Mouse (Mus musculus) retina, adult 2 months (tissue): ENCODE results near the gene Dnmt1.
A peak's percentile ranks its signal among the peaks of the same experiment; 100 is the strongest.

Source experiments
- DNase-seq: peaks from one replicate; pipeline ENCODE4 v3.0.0-alpha.2; 2012; ENCODE audit warnings: low read depth, low spot score

Dnmt1 gene

DNA sequence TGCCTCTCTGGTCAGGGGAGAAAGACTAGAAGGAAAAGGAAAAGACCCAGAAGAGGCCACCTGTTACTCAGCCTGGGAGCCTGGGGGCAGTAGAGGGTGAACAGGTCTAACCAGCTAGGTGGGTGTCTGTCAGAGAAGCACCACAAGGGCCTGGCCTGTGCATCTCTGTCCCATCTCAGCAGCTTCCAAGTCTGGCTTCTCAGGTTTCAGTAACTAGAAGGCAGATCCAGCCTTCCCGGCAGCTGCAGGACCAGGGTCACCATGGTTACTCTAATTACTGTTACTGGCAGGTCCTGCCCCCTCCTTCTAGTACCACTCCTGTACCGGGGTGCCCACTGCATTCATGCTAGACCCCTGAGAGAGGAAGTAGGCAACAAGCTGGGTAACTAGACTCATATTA lies 15.8 kb downstream of the Dnmt1 start:
- no peak for DNase-seq

DNA sequence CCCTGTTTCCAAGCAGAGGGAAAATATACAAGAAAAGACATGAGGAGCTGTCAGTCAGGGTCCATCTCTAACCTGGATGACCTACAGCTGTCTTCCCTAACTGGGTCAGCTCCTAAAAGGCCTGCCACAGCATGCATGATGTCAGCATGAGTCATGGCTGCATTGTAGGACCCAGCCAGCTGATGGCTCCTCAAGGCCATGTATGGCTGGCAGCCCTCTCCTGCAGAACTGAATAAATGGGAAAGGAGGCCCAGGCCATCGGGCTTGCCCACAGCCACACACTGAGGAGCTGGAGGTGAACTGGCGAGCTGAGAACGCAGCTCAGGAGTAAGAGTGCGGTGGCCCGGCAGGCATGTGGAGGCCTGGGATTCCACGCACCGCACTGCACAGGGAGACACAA lies 16.3 kb downstream of the Dnmt1 start:
- DNase-seq: no peak

DNA sequence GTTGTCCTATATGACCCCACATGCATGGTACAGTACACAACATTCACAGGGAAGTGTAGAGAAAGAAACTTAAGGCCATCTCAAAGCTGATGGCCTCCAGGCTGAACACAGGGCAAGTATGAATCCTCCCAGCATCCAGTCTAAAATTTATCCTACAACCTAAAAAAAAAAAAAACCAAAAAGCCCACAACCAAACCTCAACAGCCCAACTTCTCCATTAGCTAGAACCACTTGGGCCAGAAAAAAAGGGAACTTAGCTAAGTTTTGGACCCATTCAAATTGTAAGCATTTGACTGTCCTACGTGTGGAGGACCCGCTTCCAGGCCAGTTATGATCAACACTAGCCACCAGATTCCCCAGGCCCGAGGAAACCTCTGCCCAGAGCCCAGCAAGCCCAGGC lies 36.4 kb downstream of the Dnmt1 start:
- DNase-seq: no peak

DNA sequence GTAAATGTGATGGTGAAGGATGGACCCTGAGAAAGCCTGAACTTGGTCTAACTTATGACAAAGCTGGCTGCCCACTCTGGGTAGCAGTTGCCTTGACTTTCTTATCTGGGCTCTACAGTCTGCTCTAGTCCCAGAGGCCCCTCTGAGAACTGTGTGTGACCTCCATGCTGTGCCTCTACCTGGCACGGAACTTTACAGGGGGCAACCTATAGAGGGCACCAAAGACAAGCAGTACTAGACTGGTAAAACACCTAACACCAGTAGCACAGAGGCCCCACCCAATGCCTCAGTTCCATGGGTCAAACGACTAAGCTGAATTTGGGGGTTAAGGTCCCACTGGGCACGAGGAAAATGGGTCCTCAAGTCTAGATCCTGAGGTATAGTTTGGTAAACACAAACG lies 43.5 kb downstream of the Dnmt1 start:
- DNase-seq: no peak

DNA sequence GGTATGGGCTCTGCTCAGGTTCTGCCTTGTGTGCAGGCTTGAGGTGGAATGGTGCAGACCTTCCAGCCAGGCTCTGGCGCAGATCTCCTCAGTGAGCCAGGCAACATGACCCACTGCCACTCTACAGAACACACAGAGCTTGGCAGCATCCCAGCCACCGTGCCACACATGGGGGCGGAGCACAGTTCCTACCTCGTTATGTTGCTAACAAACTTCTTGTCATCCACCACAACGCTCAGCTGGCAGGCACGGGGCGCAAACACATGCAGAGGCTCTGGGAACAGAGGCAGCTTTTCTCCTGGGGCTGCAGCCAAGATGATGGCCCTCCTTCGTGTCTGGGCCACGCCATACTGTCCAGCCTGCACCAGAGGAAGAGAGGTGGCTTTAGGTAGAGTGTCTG lies 49.7 kb downstream of the Dnmt1 start:
- no peak for DNase-seq

- DNase-seq: no peak
Observed at GRCm38 (mm10) chr9:20902174-20902491, 57.6 kb downstream of the Dnmt1 start.

GRCm38 (mm10) chr9:20901466-20902173 lies 58.1 kb downstream of the Dnmt1 start:
- no peak for DNase-seq

GRCm38 (mm10) chr9:20898511-20899073 lies 61.1 kb downstream of the Dnmt1 start, which contains the start of gene Eif3g:
Eif3g (minus strand) TSS chr9:20898623.
- peak; percentile 78 for DNase-seq

- DNase-seq: no peak
Observed at GRCm38 (mm10) chr9:20897736-20898510, 61.8 kb downstream of the Dnmt1 start.

GRCm38 (mm10) chr9:20895382-20895781 lies 64.3 kb downstream of the Dnmt1 start:
- no peak for DNase-seq

DNA sequence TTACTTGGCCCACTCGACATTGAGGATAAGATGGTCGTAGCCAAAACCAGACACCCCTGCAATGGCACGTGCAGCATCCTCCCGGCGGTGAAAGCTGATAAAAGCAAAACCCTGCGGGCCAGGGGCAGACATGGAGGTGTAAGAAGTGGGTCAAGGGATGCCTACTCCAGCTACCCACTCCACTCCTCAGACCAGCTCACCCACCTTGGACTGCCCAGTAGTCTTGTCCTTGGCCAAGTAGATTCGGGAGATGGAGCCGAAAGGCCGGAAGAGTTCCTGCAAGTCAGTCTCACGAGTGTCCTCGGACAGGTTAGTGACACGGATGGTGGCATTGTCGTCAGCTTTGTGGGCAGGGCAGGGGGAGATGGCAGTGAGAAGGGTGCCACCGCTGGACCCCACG lies 65.1 kb downstream of the Dnmt1 start:
- DNase-seq: no peak

GRCm38 (mm10) chr9:20893590-20894343 lies 65.9 kb downstream of the Dnmt1 start:
- no peak for DNase-seq

DNA sequence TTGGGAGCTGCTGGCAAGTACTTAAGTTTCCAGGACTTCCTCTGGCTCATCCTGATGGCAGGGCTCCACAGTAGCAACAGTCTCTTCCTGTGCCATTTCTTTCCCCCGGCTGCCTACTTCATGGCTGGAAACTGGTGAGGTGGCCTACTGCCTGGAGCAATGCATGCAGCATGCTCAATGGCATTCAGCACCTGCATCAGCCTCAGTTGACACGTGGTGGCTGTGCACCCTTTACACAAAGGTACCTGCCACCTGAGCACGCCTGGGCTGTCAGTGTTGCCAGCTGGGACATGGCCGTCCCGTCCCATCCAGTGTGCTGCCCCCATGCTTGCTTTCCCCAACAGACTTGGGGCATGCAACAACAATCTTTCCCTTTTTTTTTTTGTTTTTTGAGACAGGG lies 66.6 kb downstream of the Dnmt1 start:
- DNase-seq: no peak

DNA sequence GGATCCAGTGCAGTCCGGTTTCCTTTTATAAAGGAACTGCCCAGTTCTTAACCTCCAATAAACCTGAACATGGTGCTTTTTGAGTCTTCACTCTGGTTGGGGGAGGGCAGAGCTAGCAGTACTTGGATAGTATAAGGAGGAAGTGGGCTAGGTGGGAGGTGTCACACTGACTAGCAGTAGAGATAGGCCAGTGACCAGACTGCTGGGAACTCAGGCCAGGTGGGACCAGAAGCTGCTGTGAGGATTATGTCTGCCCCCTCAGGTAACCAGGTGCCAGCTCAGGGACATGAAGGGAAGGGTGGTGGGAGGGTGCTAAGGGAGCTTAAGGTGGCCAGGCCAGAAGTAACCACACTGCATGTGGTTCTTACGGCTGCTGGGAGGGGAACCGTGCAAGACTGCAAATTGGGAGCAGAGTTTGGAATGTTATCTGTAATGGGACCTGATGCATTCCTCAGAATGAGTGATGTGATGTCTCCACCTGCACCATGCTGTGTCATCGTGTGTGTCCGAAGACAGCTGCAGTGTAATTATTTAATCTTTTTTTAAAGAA lies 67.5 kb downstream of the Dnmt1 start:
- DNase-seq: no peak

- DNase-seq: no peak
Observed at GRCm38 (mm10) chr9:20891339-20892103, 68.2 kb downstream of the Dnmt1 start.

DNA sequence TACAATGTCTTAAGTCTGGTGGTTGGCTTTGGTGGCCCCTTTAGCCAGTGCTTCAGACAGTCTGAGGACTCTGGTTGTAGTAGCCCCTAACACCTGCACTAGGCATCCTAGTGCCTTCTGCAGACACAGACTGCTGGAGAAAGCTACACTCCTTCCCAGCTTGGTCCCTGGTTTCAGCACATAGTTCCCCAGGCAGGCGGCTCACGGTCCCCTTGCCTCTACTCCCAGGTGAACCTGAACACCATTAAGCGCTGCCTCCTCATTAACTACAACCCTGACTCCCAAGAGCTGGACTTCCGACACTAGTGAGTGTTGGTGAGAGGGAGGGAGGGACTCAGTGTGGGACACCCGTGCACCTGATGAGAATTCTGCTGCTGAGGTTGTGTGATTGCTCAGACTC lies 69.3 kb downstream of the Dnmt1 start:
- no peak for DNase-seq

DNA sequence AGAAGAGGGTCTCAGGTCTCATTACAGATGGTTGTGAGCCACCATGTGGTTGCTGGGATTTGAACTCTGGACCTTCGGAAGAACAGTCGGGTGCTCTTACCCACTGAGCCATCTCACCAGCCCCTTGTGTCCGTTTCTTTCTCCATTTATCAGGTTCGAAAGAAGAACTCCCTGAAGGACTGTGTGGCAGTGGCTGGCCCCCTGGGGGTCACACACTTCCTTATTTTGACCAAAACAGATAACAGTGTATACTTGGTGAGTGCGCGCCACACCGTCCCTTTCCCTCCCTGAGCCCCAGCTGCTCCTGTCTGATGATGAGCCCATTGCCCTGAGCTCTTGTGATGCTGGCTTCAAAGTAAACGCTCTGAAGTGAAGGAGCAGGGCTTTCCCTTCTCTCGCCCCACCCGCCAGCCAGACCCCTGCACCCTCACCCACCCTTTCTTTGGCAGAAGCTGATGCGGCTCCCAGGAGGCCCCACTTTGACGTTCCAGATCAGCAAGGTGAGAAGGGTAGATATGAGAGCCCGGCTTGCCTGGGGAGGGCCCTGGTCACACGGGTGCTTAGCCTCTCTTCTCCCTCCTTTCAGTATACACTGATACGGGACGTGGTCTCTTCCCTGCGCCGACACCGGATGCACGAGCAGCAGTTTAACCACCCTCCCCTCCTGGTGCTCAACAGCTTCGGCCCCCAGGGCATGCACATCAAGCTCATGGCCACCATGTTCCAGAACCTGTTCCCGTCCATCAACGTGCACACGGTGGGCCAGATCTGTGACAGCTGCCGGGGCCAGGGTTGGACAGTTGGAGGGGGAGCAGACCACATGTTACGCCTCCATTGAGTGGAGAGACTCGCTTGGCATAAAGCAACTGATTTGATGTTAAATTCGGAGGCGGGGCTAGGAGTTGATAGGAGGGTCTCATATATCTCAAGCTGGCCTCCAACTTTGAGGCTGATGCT lies 70.2 kb downstream of the Dnmt1 start:
- DNase-seq: no peak

DNA sequence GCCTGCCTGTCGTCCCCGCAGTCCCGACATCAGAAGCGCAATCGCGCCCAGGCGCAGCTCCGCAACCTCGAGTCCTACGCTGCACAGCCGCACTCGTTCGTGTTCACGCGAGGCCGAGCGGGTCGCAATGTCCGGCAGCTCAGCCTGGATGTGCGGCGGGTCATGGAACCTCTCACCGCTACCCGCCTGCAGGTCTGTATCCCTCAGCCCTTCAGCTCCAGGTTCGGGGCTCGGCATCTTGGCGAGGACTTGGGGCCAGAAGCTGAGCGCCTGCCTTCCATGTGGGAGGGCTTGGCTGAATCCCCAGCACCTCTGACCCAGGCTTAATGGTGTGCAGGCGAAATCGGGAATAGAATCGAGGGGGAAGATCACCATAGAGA lies 71.3 kb downstream of the Dnmt1 start:
- no peak for DNase-seq

- peak; percentile 93 for DNase-seq
Observed at GRCm38 (mm10) chr9:20887704-20888385, 71.8 kb downstream of the Dnmt1 start, which contains the start of gene Ppan. Ppan (plus strand) TSS chr9:20888175.
